Mouse (Mus musculus) layer of hippocampus, adult 6 months (tissue): ENCODE results near the gene Ciao2b. TPM values are rescaled to one million over a fixed set of nuclear protein-coding genes. Genes with fewer than 3 reads are reported as not detected.

Experiments used
- long read RNA-seq, 2 experiments: library from polyadenylated mRNA; unstranded; transcript quantifications; one replicate each; pipeline ENCODE4 v2.0.0; 2019 to 2020
- polyA plus RNA-seq: library from polyadenylated mRNA; unstranded; fragments of <200 nt; fragmentation: Nextera tagmentation; gene quantifications from 2 replicates; pipeline ENCODE4 v1.2.3, GENCODE M21; 2021

Ciao2b gene
- 92.2 and 95.5 TPM in 2 replicates for polyA plus RNA-seq
- long read RNA-seq, experiment 1, transcript Ciao2b-203 (5 exons, 918 nt) = major isoform, 58 of 65 reads
- long read RNA-seq, experiment 1, partial matches to known transcripts = 1 of 65 reads
- long read RNA-seq, experiment 1, other reads (novel, unspliced or antisense) = 2 of 65 reads
- long read RNA-seq, experiment 2, transcript Ciao2b-203 (5 exons, 918 nt) = major isoform, 5 of 10 reads
- long read RNA-seq, experiment 2, partial matches to known transcripts = 1 of 10 reads
- long read RNA-seq, experiment 2, other reads (novel, unspliced or antisense) = 1 of 10 reads

DNA sequence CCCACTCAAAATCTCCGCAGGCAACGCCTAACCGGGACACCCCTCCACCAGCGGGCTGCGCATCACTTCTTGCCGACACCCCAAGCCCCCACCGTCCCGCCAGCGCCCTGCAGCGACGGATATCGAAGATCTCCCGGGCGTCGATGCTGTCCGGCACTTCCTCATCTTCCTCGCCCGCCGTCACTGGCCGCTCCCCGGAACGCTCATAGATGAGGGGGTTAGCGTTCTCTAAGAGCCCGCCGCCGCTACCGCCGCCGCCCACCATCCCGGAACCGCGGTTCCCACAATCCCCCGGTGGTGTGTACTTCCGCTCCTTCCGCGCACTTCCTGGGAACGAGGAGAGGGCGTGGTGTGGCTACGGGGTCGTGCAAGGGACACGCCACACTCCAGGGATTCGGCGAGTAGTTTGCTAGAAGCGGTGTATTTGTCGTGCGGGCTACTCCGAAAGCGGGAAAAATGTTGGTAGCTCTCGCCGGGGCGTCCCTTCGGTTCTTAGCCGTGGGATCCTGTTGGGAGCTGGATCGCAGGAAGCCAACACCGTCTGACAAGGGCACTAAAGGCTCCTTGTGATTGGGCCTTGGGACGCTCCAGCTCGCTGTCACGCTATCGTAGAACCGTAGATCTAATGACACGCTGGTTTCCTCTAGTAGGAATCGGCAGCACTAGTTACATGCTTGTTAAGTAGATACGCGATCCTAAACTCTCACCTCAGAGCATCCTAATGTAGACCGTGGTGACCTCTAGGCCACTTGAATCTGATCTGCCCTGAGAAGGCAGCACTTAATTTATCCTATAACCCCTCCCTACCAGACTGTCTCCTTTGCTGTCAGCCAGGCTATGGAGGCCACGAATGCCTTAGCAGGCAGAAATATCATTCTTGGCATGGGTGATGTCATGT is at the start of gene Ciao2b:
TSS of gene Ciao2b (minus strand) at position 540 of the 898 bp plus-strand sequence.

DNA sequence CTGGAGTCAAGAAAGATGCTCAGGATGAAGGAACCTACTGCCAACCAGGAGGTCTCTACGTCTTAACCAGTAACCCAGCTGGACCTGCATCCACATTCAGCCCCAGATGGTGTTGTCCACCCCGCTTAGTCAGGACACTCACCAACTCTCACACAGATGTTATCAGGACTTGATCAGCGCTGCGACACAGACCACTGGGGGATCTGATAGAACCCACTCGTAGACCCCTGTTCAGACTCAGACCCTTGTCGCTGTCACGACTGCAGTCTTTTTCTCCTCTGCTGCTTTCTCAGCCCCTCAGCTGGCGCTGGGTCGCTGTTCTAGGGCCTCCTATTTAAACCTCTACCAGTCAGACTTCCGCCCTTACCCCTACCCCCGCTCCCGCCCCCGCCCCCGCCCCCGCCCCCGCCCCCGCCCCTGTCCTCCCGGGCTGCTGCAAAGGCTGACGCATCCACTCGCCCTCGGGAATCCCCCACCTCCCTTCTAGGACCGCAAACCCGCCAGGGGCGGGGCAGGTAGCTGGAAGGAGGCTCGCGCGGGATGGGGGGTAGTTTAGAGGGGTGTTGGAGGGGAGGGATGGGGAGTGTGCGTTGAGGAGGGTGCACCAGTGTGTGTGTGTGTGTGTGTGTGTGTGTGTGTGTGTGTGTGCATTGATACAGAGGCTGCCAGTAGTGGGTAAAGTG is 10.6 kb downstream of the Ciao2b start, which contains the start of gene Rrad:
TSS of gene Rrad (minus strand) at position 347 of the 683 bp plus-strand sequence.

DNA sequence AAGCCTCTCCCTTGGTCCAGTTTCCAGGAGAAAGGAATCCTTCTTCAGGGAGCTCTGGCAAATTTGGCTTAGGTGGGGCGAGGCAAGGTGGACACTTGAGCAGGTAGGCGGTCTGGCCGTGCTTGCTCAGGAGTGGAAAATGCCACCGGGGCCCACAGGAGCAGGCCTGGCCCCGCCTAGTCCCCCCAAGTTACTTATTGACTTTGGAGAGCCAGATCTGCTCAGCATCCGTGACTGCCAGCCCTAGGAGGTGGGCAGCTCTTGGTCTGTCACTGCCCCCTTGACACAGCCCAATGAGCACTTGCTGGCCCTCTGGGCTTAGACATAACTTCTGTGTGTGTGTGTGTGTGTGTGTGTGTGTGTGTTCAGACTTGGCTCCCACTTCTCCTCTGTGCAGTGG is 17.6 kb downstream of the Ciao2b start, which contains the start of gene Cdh16:
TSS of gene Cdh16 (minus strand) at position 236 of the 400 bp plus-strand sequence.

DNA sequence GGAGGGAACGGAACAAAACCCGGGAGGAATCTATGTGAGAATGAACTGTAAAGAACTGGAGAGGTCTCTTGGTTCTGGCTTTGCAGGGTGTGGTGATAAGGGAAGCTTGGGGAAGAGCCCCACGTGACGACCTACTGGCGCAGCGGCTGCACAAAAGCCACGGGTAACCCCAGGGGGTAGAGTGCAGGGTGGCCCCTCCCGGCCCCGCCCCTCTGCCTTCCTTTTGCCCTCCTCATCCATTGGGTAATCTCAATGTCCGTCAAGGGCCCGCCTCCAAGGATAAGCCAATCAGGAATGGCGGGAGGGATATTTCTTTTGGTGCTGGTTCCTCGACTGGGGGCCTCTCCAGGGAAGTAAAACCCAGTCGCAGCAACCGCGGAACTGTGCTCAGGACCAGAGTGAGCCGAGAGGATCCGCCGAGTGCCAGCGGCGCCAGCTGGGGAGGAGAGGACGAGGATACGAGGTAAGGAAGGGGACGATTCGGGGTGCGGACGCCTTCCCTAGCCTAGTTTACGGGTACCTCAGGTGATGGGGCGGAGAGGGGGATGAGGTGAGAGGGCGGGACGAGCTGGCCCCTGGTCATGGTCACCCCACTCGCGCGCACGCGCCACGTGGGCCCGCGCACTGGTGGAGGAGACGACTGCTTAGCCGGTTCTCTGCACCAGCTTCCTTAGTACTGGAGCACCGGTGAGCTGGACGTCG is 50.5 kb downstream of the Ciao2b start, which contains the start of gene Pdp2:
TSS of gene Pdp2 (plus strand) at position 319 of the 702 bp plus-strand sequence.

Other genes with a start within 250 kb of the Ciao2b start
- 8.1 and 8.3 TPM in 2 replicates for gene Cmtm4, start 246.2 kb downstream of the Ciao2b start, polyA plus RNA-seq
- 20.1 and 27.9 TPM in 2 replicates for gene Dync1li2, start 198.9 kb downstream of the Ciao2b start, polyA plus RNA-seq
- gene Terb1, start 132.1 kb downstream of the Ciao2b start, polyA plus RNA-seq = 0.13 and 0.15 TPM in 2 replicates
- 72.0 and 72.3 TPM in 2 replicates for gene Nae1, start 107.3 kb downstream of the Ciao2b start, polyA plus RNA-seq
- 22.2 and 25.6 TPM in 2 replicates for gene Car7, start 107.3 kb downstream of the Ciao2b start, polyA plus RNA-seq
- gene Pdp2, start 50.5 kb downstream of the Ciao2b start, polyA plus RNA-seq = 6.6 and 11.4 TPM in 2 replicates
- not detected in 2 replicates for gene Cdh16, start 17.6 kb downstream of the Ciao2b start, polyA plus RNA-seq
- 0.95 and 0.98 TPM in 2 replicates for gene Rrad, start 10.6 kb downstream of the Ciao2b start, polyA plus RNA-seq
- not detected in 2 replicates for gene Ces2a, start 92.0 kb upstream of the Ciao2b start, polyA plus RNA-seq
- not detected in 2 replicates for gene Ces2b, start 189.6 kb upstream of the Ciao2b start, polyA plus RNA-seq
- gene Ces2c, start 205.1 kb upstream of the Ciao2b start, polyA plus RNA-seq = not detected in 2 replicates